Mouse (Mus musculus) stomach, embryonic 16.5 days (tissue): ENCODE measurements at regions not wholly inside any gene's neighbourhood (a gene's known extent, or its start where the extent isn't known, plus 50 kb on each side); places are given as distances from the start of the nearest gene placed in this dataset.

Experiments used
- ATAC-seq: fragments of 200-750 bp; cut with Nextera tagmentation; 2 replicates; pipeline ENCODE4 v1.8.0; 2017; ENCODE audit warnings: moderate number of reproducible peaks, moderate TSS enrichment; ENCODE audit not compliant: insufficient read depth, low FRiP score
- H3K27ac ChIP-seq: fragments of 300-500 bp; sonication (generic); 2 replicates; pipeline ENCODE4 v1.5.1; 2014; ENCODE audit warnings: low read length
- H3K27me3 ChIP-seq: fragments of 300-500 bp; sonication (generic); 2 replicates; pipeline ENCODE4 v1.6.1; 2014; ENCODE audit warnings: low read length, control low read depth, mixed read lengths; ENCODE audit not compliant: control insufficient read depth, insufficient read depth
- H3K36me3 ChIP-seq: fragments of 300-500 bp; sonication (generic); 2 replicates; pipeline ENCODE4 v1.6.1; 2014; ENCODE audit warnings: low read length; ENCODE audit not compliant: control insufficient read depth, insufficient read depth
- H3K4me1 ChIP-seq: fragments of 300-500 bp; sonication (generic); 2 replicates; pipeline ENCODE4 v1.6.1; 2014; ENCODE audit warnings: low read length, control low read depth, mixed read lengths; ENCODE audit not compliant: control insufficient read depth, insufficient read depth
- H3K4me2 ChIP-seq: fragments of 300-500 bp; sonication (generic); 2 replicates; pipeline ENCODE4 v1.6.1; 2014; ENCODE audit warnings: low read depth, low read length, mixed read lengths
- H3K4me3 ChIP-seq: fragments of 300-500 bp; sonication (generic); replicated peaks from 2 replicates; pipeline ENCODE4 v1.5.1; 2014; ENCODE audit warnings: mild to moderate bottlenecking, low read length
- H3K9ac ChIP-seq: fragments of 300-500 bp; sonication (generic); 2 replicates; pipeline ENCODE4 v1.6.1; 2014; ENCODE audit warnings: low read length
- H3K9me3 ChIP-seq: fragments of 300-500 bp; sonication (generic); replicated peaks from 2 replicates; pipeline ENCODE4 v1.6.1; 2016; ENCODE audit warnings: low read length, control low read depth; ENCODE audit not compliant: control insufficient read depth
- WGBS: fragments of 180-500 bp; shearing (Covaris S2); extraction: QIAGEN DNeasy Blood & Tissue Kit; methylation state at CpG from one replicate; pipeline ENCODE4 v1.1.7; 2014; 5-methylcytosine and 5-hydroxymethylcytosine counted together

DNA sequence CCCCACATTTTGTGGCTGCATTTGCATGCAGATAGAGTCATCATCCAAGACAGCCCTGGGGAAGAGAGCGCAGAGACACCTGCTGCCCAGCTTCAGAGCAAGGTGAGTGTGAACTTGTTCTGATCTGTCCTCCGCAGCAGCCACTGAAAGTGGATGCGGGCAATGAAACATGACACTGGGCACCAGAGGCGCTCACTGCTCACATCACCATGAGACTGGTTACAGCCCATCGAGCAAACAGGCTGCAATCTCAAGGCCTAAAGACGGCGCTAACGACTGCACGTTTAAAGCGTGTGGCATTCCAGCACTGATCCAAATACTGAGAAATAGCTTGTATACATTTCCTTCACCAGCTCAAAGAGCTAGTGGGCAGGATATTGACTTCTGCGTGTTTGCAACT, 65.8 kb downstream of the Barhl2 start:
- no peaks in the 10 kb centered on the region for H3K36me3 ChIP-seq
- WGBS = 72% methylated on average over 11 of the region's 11 CpGs
- H3K4me1 ChIP-seq = no peaks in the 10 kb centered on the region
- H3K9me3 ChIP-seq = no peaks in the 10 kb centered on the region
- no peak overlapping the region for H3K4me3 ChIP-seq
- H3K9ac ChIP-seq = no peak overlapping the region
- H3K27ac ChIP-seq = no peak overlapping the region
- no peak for ATAC-seq
- no peaks in the 10 kb centered on the region for H3K27me3 ChIP-seq
- no peak overlapping the region for H3K4me2 ChIP-seq

DNA sequence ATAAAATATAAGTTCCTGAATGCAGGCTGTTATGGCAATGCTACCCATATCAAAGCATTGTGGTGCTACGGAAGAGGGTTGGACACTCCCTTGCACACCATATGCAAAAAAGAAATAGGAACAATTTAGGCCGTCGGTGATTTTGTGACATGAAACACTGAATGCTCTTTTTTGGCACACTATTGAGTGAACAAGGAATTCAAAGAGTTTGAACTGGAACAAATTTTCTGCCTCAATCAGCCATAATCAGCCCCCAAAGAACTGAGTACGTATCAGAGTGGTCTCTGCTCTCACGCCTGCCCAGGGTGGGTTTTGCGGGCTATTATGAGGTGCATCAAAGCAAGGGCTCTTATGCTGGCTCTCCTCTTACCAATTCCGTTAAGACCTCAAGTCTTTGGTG, 71.3 kb downstream of the Barhl2 start:
- 83% methylated on average over 7 of the region's 7 CpGs for WGBS
- no peaks in the 10 kb centered on the region for H3K4me1 ChIP-seq
- H3K27ac ChIP-seq = no peak overlapping the region
- no peaks in the 10 kb centered on the region; the same call in 1 of the 2 replicates for H3K27me3 ChIP-seq
- H3K9ac ChIP-seq = no peak overlapping the region
- no peaks in the 10 kb centered on the region for H3K9me3 ChIP-seq
- no peaks in the 10 kb centered on the region for H3K36me3 ChIP-seq
- ATAC-seq = no peak
- no peak overlapping the region for H3K4me3 ChIP-seq
- no peak overlapping the region for H3K4me2 ChIP-seq

DNA sequence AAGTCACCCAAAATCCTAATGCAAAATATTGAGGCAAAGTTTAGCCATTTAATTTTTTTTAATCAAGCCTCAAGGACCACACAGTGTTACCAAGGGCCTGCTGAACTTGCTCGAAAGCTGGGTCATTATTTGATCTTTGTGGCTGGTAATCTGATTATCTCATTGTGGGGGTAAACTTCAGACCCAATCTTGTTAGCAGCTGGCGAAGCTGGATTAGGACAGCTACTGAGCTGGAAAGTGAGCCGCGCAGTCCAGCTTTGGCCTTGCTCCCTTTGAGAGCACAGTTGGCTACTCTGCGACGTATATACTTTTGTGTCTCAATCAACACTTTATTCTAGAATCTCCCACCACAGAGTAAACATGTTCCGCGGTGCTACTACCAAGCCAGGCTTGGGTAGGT, 72.1 kb downstream of the Barhl2 start:
- no peak overlapping the region for H3K9ac ChIP-seq
- no peaks in the 10 kb centered on the region for H3K9me3 ChIP-seq
- no peaks in the 10 kb centered on the region for H3K4me1 ChIP-seq
- no peak overlapping the region for H3K27ac ChIP-seq
- H3K27me3 ChIP-seq = no peaks in the 10 kb centered on the region; the same call in 1 of the 2 replicates
- no peak for ATAC-seq
- H3K4me2 ChIP-seq = no peak overlapping the region
- H3K4me3 ChIP-seq = no peak overlapping the region
- no peaks in the 10 kb centered on the region for H3K36me3 ChIP-seq
- WGBS = 62% methylated on average over 8 of the region's 8 CpGs

DNA sequence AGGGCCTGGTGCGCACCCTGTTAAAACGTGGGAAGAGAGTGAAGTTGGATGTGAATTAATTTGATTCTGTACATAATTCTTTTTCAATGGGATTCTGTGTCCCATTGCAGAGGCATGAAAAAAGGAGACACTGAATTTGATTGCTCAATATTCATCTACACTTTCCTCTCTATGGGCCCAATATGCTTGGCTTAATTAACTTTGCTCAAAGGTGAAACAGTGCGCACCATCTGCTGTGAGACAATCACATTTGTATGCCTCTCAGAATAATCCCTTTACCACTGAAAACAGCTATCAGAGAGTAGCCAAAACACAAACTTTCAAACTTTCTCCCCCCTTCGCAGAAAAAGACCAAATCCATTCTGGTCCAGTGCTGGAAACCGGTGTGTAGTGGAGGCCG, 72.7 kb downstream of the Barhl2 start:
- no peak for ATAC-seq
- WGBS = 81% methylated on average over 6 of the region's 6 CpGs

DNA sequence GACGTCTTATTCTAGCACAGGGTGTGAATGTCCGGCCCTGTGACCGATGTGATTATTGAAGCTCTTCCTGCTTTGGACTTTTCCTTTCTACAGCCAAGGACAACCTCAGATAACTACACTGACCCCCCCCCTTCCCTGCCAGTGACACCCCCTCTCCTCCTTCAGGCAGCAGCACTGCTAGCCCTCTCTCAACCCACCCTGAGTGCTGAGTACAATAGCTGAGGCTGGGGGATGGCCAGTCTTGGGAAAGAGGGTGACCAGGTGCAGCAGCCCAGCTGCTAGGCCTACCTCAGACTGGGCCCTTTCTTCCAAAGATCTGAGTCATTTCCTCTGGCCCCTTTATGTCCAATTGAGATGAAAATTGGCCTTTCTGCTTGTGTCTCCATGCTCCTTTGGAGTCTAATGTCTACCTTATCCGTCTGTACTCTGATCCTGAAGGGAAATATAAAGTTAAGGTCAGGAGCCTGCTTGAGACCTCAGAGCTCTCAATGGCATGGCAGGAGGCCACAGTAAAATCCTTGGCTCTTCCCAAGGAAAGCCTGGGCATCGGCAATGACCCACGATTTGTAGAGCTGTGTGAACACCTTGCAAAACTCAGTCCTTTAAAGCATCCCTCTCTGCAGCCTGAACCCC, 73.7 kb downstream of the Barhl2 start:
- 56% methylated on average over 6 of the region's 6 CpGs for WGBS

More for the DNA sequence above, 72.7 kb downstream of the Barhl2 start:
- Histone ChIP-seq H3K4me3 (no peak overlapping the region), H3K27ac (no peak overlapping the region), H3K9ac (no peak overlapping the region), H3K9me3 (no peaks in the 10 kb centered on the region), H3K4me2 (no peak overlapping the region), H3K4me1 (no peaks in the 10 kb centered on the region), H3K27me3 (no peaks in the 10 kb centered on the region; the same call in 1 of the 2 replicates), H3K36me3 (no peaks in the 10 kb centered on the region)

DNA sequence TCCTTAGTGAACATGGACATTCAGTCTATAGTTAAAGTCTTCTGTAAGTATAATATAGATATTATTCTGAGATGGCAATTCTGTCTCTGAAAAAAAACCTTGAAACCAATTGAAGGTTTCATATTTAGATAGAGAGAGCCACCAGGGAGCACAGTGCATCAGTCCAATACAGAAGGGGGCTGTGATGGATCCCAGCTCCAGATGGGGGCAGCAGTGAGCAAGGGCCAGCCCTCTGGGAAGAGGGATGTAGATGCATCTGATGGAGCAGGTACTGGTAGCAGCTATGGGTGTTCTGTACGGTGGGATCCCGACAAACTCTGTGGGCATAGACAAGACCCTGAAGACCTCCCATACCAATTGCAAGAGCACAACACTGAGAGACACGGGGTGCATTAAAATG, 76.0 kb downstream of the Barhl2 start:
- Histone ChIP-seq H3K27ac (no peak overlapping the region), H3K36me3 (no peaks in the 10 kb centered on the region), H3K9me3 (no peaks in the 10 kb centered on the region), H3K4me3 (no peak overlapping the region), H3K27me3 (no peaks in the 10 kb centered on the region; the same call in 1 of the 2 replicates), H3K4me1 (no peaks in the 10 kb centered on the region), H3K4me2 (no peak overlapping the region), H3K9ac (no peak overlapping the region)
- WGBS = 81% methylated on average over 3 of the region's 3 CpGs
- ATAC-seq = no peak

More for the DNA sequence above, 73.7 kb downstream of the Barhl2 start:
- Histone ChIP-seq H3K27ac (no peak overlapping the region), H3K36me3 (no peaks in the 10 kb centered on the region), H3K4me2 (no peak overlapping the region), H3K4me1 (no peaks in the 10 kb centered on the region), H3K9me3 (no peaks in the 10 kb centered on the region), H3K9ac (no peak overlapping the region), H3K27me3 (no peaks in the 10 kb centered on the region; the same call in 1 of the 2 replicates), H3K4me3 (no peak overlapping the region)
- ATAC-seq = no peak

DNA sequence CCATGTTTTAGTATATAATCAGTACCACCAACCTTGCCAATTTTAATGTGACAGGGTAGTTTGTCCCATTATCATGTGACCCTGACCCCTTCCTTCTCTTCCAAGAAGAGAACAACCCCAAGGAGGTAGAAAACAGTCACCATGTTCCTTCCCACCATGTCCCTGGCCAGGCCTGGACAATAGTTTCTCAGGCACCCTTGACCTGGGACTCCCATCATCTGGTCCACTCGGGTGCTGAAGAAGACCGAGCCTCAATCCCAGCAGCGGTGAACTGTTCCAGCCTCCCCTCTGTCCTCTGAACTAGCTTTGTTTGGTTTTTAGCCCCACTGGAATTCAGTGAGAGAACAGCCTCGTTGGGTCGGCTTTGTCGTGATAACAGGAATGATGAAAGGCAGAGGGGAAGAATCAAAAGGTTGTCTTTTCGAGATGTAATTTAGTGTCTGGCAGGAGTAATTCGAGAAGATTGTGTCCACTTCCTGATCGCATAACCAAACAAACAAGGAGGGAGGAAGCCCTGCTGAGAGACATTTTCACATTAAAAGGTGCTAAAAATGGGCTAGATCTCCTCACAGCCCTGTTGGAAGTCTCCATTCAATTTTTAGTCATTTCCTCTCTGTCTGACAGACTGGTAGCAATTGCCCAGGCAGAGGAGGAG, 77.2 kb downstream of the Barhl2 start:
- Histone ChIP-seq H3K27me3 (no peaks in the 10 kb centered on the region), H3K27ac (no peak overlapping the region), H3K9me3 (no peaks in the 10 kb centered on the region), H3K36me3 (no peaks in the 10 kb centered on the region), H3K9ac (no peak overlapping the region), H3K4me3 (no peak overlapping the region), H3K4me1 (no peaks in the 10 kb centered on the region), H3K4me2 (no peak overlapping the region)
- ATAC-seq = no peak
- 16% methylated on average over 9 of the region's 9 CpGs for WGBS

DNA sequence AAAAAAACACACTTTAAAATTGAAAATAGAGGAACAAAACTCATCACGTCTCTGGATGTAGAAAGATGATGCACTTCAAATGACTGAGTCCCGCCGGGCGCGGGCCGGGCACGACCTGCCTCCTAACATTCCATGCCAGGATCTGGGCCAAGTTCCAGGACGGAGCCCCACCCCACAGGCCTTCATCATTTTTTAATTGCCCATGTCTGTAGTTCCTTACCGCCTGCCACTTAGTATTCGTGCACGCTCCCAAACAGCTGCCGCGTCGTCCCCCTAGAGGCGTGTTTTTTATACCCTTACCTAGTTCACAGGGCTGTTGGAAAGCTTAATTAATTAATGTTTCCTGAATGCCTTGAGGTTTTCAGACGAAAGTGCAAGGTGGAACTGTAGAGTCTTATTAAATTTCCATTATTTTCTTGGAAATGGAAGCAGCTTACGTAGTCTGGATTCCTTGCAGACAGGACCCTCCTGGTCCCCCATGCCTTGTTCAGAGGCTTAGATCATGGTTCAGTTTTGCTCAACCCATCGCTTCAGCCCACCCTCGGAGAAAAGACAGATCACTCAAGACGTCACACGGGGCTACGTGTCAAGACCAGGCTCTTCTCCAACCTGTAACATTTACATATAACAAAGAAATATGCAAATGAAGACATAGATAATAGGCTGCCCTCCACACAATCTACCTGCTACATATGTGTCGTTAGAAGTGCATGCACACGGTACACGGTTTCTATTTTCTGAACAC, 81.0 kb downstream of the Barhl2 start:
- 81% methylated on average over 25 of the region's 25 CpGs for WGBS
- Histone ChIP-seq H3K4me2 (no peak overlapping the region), H3K4me3 (no peak overlapping the region), H3K27me3 (no peaks in the 10 kb centered on the region), H3K36me3 (no peaks in the 10 kb centered on the region), H3K9ac (no peak overlapping the region), H3K4me1 (no peaks in the 10 kb centered on the region), H3K9me3 (no peaks in the 10 kb centered on the region), H3K27ac (no peak overlapping the region)
- ATAC-seq = no peak

DNA sequence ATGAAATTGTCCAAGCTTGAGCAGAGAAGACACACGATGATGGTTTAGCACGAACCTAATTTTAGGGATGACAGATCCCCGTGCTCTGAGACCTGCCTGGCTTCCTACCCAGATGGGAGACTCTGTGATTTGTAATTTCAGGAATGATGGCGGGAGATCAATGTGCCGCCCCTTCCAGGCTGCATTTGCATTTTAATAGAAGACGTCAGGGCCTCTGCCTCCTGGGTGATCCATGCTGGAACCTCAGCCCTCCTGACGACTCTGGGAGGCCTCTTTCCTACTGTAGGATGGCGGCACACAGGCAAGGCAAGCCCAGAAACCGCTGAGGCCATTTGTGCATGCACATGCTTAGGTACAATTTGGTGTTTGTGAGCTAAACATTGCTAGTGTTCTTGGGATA, 90.1 kb downstream of the Barhl2 start:
- H3K27ac ChIP-seq = no peak overlapping the region
- H3K4me2 ChIP-seq = no peak overlapping the region
- no peaks in the 10 kb centered on the region for H3K4me1 ChIP-seq
- ATAC-seq = no peak
- H3K9me3 ChIP-seq = no peaks in the 10 kb centered on the region
- no peaks in the 10 kb centered on the region for H3K36me3 ChIP-seq
- no peaks in the 10 kb centered on the region for H3K27me3 ChIP-seq
- no peak overlapping the region for H3K9ac ChIP-seq
- 41% methylated on average over 9 of the region's 9 CpGs for WGBS
- H3K4me3 ChIP-seq = no peak overlapping the region
